Mouse (Mus musculus): ENCODE results near the gene Farsa. TPM values are rescaled to one million over a fixed set of nuclear protein-coding genes. Genes with fewer than 3 reads are reported as not detected.
"Not testable (repeated sequence)": the region's sequence is repeated elsewhere in the genome, so short reads cannot be mapped to it uniquely, and the experiment has no call there.

Gene Farsa
- polyA plus RNA-seq, 1 experiment from 2014 or later, result 96.9 TPM

- peaks cover 10% of the 10 kb centered on the region for H3K4me1 ChIP-seq
Observed at GRCm38 (mm10) chr8:84892993-84893708, 36.4 kb downstream of the Farsa start.

GRCm38 (mm10) chr8:84893709-84894134 lies 36.9 kb downstream of the Farsa start, which contains the start of gene Gcdh:
Gcdh (minus strand) TSS chr8:84893921.
- no peak within 1 kb of the TSS for H3K27ac ChIP-seq
- ATAC-seq (ENCODE audit: borderline replicate concordance, extremely low read depth, low FRiP score, low TSS enrichment), result peak; percentile 98
- 0% methylated on average over 11 of the region's 11 CpGs for WGBS
- no peaks in the 10 kb centered on the region for H3K9me3 ChIP-seq
- H3K27me3 ChIP-seq, result no peaks in the 10 kb centered on the region
- peak within 1 kb of the TSS; percentile 73 for H3K4me3 ChIP-seq
- H3K4me1 ChIP-seq, result peaks cover 10% of the 10 kb centered on the region
- H3K4me2 ChIP-seq, result peak within 1 kb of the TSS; percentile 81
- H3K36me3 ChIP-seq, result peaks cover 5% of the 10 kb centered on the region; the same call in 1 of the 2 replicates
- peak within 1 kb of the TSS; percentile 65 for H3K9ac ChIP-seq

More at GRCm38 (mm10) chr8:84892993-84893708, 36.4 kb downstream of the Farsa start:
- 8% methylated on average over 31 of the region's 31 CpGs for WGBS
- peak overlapping the region; percentile 73 for H3K4me3 ChIP-seq
- peak overlapping the region; percentile 65 for H3K9ac ChIP-seq
- H3K27ac ChIP-seq, result no peak overlapping the region
- peak; percentile 12 for ATAC-seq (ENCODE audit: borderline replicate concordance, extremely low read depth, low FRiP score, low TSS enrichment)
- peak overlapping the region; percentile 81 for H3K4me2 ChIP-seq
- no peaks in the 10 kb centered on the region for H3K9me3 ChIP-seq
- H3K36me3 ChIP-seq, result peaks cover 11% of the 10 kb centered on the region; the same call in 1 of the 2 replicates
- H3K27me3 ChIP-seq, result no peaks in the 10 kb centered on the region

- no peak for ATAC-seq (ENCODE audit: borderline replicate concordance, extremely low read depth, low FRiP score, low TSS enrichment)
- no peaks in the 10 kb centered on the region for H3K36me3 ChIP-seq
- no peak overlapping the region for H3K27ac ChIP-seq
- H3K27me3 ChIP-seq, result no peaks in the 10 kb centered on the region
- H3K4me2 ChIP-seq, result no peak overlapping the region
- no peak overlapping the region for H3K9ac ChIP-seq
- 80% methylated on average over 5 of the region's 5 CpGs for WGBS
- H3K9me3 ChIP-seq, result no peaks in the 10 kb centered on the region
- peaks cover 10% of the 10 kb centered on the region for H3K4me1 ChIP-seq
- no peak overlapping the region for H3K4me3 ChIP-seq
Observed at GRCm38 (mm10) chr8:84895963-84896362, 39.2 kb downstream of the Farsa start.

- Histone ChIP-seq H3K9me3 (no peaks in the 10 kb centered on the region), H3K4me2 (no peak overlapping the region), H3K27me3 (no peaks in the 10 kb centered on the region), H3K4me1 (peaks cover 13% of the 10 kb centered on the region), H3K4me3 (no peak overlapping the region), H3K9ac (no peak overlapping the region), H3K27ac (no peak overlapping the region), H3K36me3 (no peaks in the 10 kb centered on the region)
- 56% methylated on average over 4 of the region's 4 CpGs for WGBS
- ATAC-seq (ENCODE audit: borderline replicate concordance, extremely low read depth, low FRiP score, low TSS enrichment), result no peak
Observed at GRCm38 (mm10) chr8:84901071-84901470, 44.3 kb downstream of the Farsa start.

GRCm38 (mm10) chr8:84901752-84902151 lies 45.0 kb downstream of the Farsa start, which contains the start of gene Klf1:
Klf1 (plus strand) TSS chr8:84901928.
- peak within 1 kb of the TSS; percentile 73 for H3K4me3 ChIP-seq
- no peaks in the 10 kb centered on the region for H3K36me3 ChIP-seq
- H3K4me1 ChIP-seq, result peaks cover 13% of the 10 kb centered on the region
- H3K4me2 ChIP-seq, result peak within 1 kb of the TSS; percentile 99
- WGBS, result 59% methylated on average over 3 of the region's 3 CpGs
- H3K9me3 ChIP-seq, result no peaks in the 10 kb centered on the region
- H3K9ac ChIP-seq, result peak within 1 kb of the TSS; percentile 88
- peak within 1 kb of the TSS; percentile 90; the same call in 1 of the 2 replicates for H3K27ac ChIP-seq
- no peak for ATAC-seq (ENCODE audit: borderline replicate concordance, extremely low read depth, low FRiP score, low TSS enrichment)
- no peaks in the 10 kb centered on the region for H3K27me3 ChIP-seq

- Histone ChIP-seq H3K27me3 (no peaks in the 10 kb centered on the region), H3K4me1 (peaks cover 13% of the 10 kb centered on the region), H3K9me3 (no peaks in the 10 kb centered on the region), H3K36me3 (no peaks in the 10 kb centered on the region), H3K4me3 (peak overlapping the region; percentile 73), H3K27ac (peak overlapping the region; percentile 90; the same call in 1 of the 2 replicates), H3K4me2 (peak overlapping the region; percentile 99), H3K9ac (peak overlapping the region; percentile 88)
- WGBS, result 3% methylated on average over 24 of the region's 24 CpGs
- ATAC-seq (ENCODE audit: borderline replicate concordance, extremely low read depth, low FRiP score, low TSS enrichment), result peak; percentile 4; the same call in 1 of the 2 replicates
Observed at GRCm38 (mm10) chr8:84902367-84902919, 45.7 kb downstream of the Farsa start.

- no peaks in the 10 kb centered on the region for H3K9me3 ChIP-seq
- peak overlapping the region; percentile 73 for H3K4me3 ChIP-seq
- peak overlapping the region; percentile 99 for H3K4me2 ChIP-seq
- WGBS, result under 1% methylated on average over 68 of the region's 68 CpGs
- H3K4me1 ChIP-seq, result peaks cover 13% of the 10 kb centered on the region
- peak overlapping the region; percentile 90 for H3K27ac ChIP-seq
- H3K36me3 ChIP-seq, result no peaks in the 10 kb centered on the region
- H3K9ac ChIP-seq, result peak overlapping the region; percentile 88
- peak; percentile 89 for ATAC-seq (ENCODE audit: borderline replicate concordance, extremely low read depth, low FRiP score, low TSS enrichment)
- H3K27me3 ChIP-seq, result no peaks in the 10 kb centered on the region
Observed at GRCm38 (mm10) chr8:84902920-84903661, 46.3 kb downstream of the Farsa start.

GRCm38 (mm10) chr8:84904351-84904750 lies 47.6 kb downstream of the Farsa start:
- no peaks in the 10 kb centered on the region for H3K9me3 ChIP-seq
- no peak overlapping the region for H3K27ac ChIP-seq
- WGBS, result 89% methylated on average over 7 of the region's 7 CpGs
- no peaks in the 10 kb centered on the region for H3K36me3 ChIP-seq
- peaks cover 20% of the 10 kb centered on the region for H3K4me1 ChIP-seq
- no peak overlapping the region for H3K4me2 ChIP-seq
- no peak overlapping the region for H3K4me3 ChIP-seq
- H3K9ac ChIP-seq, result no peak overlapping the region
- peaks cover 1% of the 10 kb centered on the region; the same call in 1 of the 2 replicates for H3K27me3 ChIP-seq
- no peak for ATAC-seq (ENCODE audit: borderline replicate concordance, extremely low read depth, low FRiP score, low TSS enrichment)

GRCm38 (mm10) chr8:84907037-84907436 lies 50.2 kb downstream of the Farsa start:
- H3K27ac ChIP-seq, result no peak overlapping the region
- H3K4me3 ChIP-seq, result no peak overlapping the region
- 92% methylated on average over 9 of the region's 9 CpGs for WGBS
- H3K27me3 ChIP-seq, result peaks cover 21% of the 10 kb centered on the region
- H3K4me1 ChIP-seq, result peaks cover 22% of the 10 kb centered on the region
- H3K9ac ChIP-seq, result no peak overlapping the region
- H3K4me2 ChIP-seq, result no peak overlapping the region
- no peak for ATAC-seq (ENCODE audit: borderline replicate concordance, extremely low read depth, low FRiP score, low TSS enrichment)
- no peaks in the 10 kb centered on the region for H3K9me3 ChIP-seq
- no peaks in the 10 kb centered on the region for H3K36me3 ChIP-seq

- Histone ChIP-seq H3K4me2 (no peak overlapping the region), H3K9ac (no peak overlapping the region), H3K36me3 (no peaks in the 10 kb centered on the region), H3K9me3 (no peaks in the 10 kb centered on the region), H3K4me3 (no peak overlapping the region), H3K27me3 (peaks cover 26% of the 10 kb centered on the region), H3K4me1 (peaks cover 22% of the 10 kb centered on the region), H3K27ac (no peak overlapping the region)
- ATAC-seq (ENCODE audit: borderline replicate concordance, extremely low read depth, low FRiP score, low TSS enrichment), result no peak
- WGBS, result 61% methylated on average over 8 of the region's 8 CpGs
Observed at GRCm38 (mm10) chr8:84907493-84907892, 50.7 kb downstream of the Farsa start.

GRCm38 (mm10) chr8:84907979-84908378 lies 51.2 kb downstream of the Farsa start:
- peaks cover 24% of the 10 kb centered on the region for H3K4me1 ChIP-seq
- H3K36me3 ChIP-seq; H3K9me3 ChIP-seq; ATAC-seq (ENCODE audit: borderline replicate concordance, extremely low read depth, low FRiP score, low TSS enrichment): not testable (repeated sequence)
- WGBS, result 25% methylated on average over 7 of the region's 7 CpGs
- peak overlapping the region; percentile 53; the same call in 1 of the 2 replicates for H3K9ac ChIP-seq
- 0 out of 2 replicates have a peak overlapping the region, but pooled peaks have one; percentile 35 for H3K27ac ChIP-seq
- H3K27me3 ChIP-seq, result peaks cover 31% of the 10 kb centered on the region
- peak overlapping the region; percentile 51 for H3K4me3 ChIP-seq
- H3K4me2 ChIP-seq, result peak overlapping the region; percentile 86

Data from lung, embryonic 15.5 days (tissue).